Mouse (Mus musculus): ENCODE measurements around the gene Slc36a3. TPM values are rescaled to one million over a fixed set of nuclear protein-coding genes. Genes with fewer than 3 reads are reported as not detected.
A peak's percentile ranks its signal among the peaks of the same experiment; 100 is the strongest.

The Slc36a3 gene
- polyA plus RNA-seq, 1 experiment from 2014 or later: not detected

DNA sequence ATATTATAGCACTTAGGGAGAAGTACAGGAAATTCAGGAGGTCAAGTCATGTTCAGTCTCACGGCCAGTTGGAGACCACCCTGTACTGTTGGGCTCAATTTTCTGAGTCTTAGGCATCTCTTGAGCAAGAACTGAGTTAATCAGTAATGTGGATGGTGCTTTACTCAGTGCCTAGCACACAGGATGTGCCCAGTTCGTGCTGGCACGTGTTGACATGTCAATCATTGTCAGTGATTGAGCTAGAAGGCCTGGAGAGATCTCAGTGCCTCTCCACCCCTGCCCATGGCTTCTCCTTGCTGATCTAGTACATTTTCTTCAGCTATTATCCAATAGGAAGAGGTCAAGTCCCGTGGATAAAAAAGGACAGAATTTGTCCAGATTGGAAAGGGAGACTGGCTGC is 46.1 kb downstream of the Slc36a3 start:
- DNase-seq (ENCODE audit: low spot score, missing footprints) (no peak), ATAC-seq (ENCODE audit: low FRiP score) (no peak)
- H3K27ac ChIP-seq (ENCODE audit: low read depth, low read length): no peak overlapping the region
- WGBS: 87% methylated on average over 4 of the region's 4 CpGs
- no peaks in the 10 kb centered on the region for H3K27me3 ChIP-seq (ENCODE audit: control insufficient read depth, insufficient read depth, low read length)
- no peak overlapping the region for H3K4me2 ChIP-seq
- H3K36me3 ChIP-seq (ENCODE audit: control insufficient read depth, insufficient read depth, low read length): no peaks in the 10 kb centered on the region
- 0 out of 2 replicates have a peak, but pooled peaks cover 3% of the 10 kb centered on the region for H3K4me1 ChIP-seq (ENCODE audit: control insufficient read depth, insufficient read depth, low read length)
- H3K9ac ChIP-seq (ENCODE audit: low read length): no peak overlapping the region
- H3K9me3 ChIP-seq (ENCODE audit: control insufficient read depth, low read length): no peaks in the 10 kb centered on the region
- H3K4me3 ChIP-seq (ENCODE audit: low read depth, low read length): no peak overlapping the region

- H3K4me1 ChIP-seq (ENCODE audit: control insufficient read depth, insufficient read depth, low read length): peaks cover 11% of the 10 kb centered on the region
- H3K4me2 ChIP-seq: no peak overlapping the region
- no peak overlapping the region for H3K4me3 ChIP-seq (ENCODE audit: low read depth, low read length)
- ATAC-seq (ENCODE audit: low FRiP score): no peak
- H3K27me3 ChIP-seq (ENCODE audit: control insufficient read depth, insufficient read depth, low read length): no peaks in the 10 kb centered on the region
- WGBS: 69% methylated on average over 3 of the region's 3 CpGs
- DNase-seq (ENCODE audit: low spot score, missing footprints): no peak
- no peak overlapping the region for H3K27ac ChIP-seq (ENCODE audit: low read depth, low read length)
- no peak overlapping the region for H3K9ac ChIP-seq (ENCODE audit: low read length)
- H3K36me3 ChIP-seq (ENCODE audit: control insufficient read depth, insufficient read depth, low read length): no peaks in the 10 kb centered on the region
- no peaks in the 10 kb centered on the region for H3K9me3 ChIP-seq (ENCODE audit: control insufficient read depth, low read length)
Measured at GRCm38 (mm10) chr11:55103229-55103628, 48.3 kb downstream of the Slc36a3 start.

DNA sequence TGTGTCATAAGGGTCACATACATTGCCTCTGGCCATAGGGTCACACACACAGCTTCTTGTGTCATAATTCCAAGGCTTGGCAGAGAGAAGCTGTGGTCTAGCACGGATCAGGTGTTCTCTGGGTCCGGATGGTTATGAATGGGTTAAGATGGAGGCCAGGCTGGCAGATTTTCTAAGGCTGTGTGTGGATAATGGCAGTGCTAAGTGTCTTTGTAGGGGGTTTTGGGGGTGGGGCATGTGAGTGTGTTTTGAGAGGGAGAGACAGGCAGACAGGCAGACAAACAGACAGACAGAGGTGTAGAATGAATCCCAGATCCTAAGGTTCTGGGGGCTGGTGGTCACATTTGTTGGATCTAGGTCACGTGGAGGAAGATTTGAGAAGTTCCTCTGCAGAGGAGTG is 49.5 kb downstream of the Slc36a3 start:
- Histone ChIP-seq H3K27me3 (ENCODE audit: control insufficient read depth, insufficient read depth, low read length) (no peaks in the 10 kb centered on the region), H3K4me1 (ENCODE audit: control insufficient read depth, insufficient read depth, low read length) (peaks cover 11% of the 10 kb centered on the region), H3K9ac (ENCODE audit: low read length) (no peak overlapping the region), H3K4me3 (ENCODE audit: low read depth, low read length) (no peak overlapping the region), H3K36me3 (ENCODE audit: control insufficient read depth, insufficient read depth, low read length) (no peaks in the 10 kb centered on the region), H3K4me2 (no peak overlapping the region), H3K9me3 (ENCODE audit: control insufficient read depth, low read length) (no peaks in the 10 kb centered on the region), H3K27ac (ENCODE audit: low read depth, low read length) (no peak overlapping the region)
- 90% methylated on average over 3 of the region's 3 CpGs for WGBS
- no peak for DNase-seq (ENCODE audit: low spot score, missing footprints)
- no peak for ATAC-seq (ENCODE audit: low FRiP score)

- Histone ChIP-seq H3K9ac (ENCODE audit: low read length) (no peak overlapping the region), H3K4me1 (ENCODE audit: control insufficient read depth, insufficient read depth, low read length) (peaks cover 11% of the 10 kb centered on the region), H3K4me3 (ENCODE audit: low read depth, low read length) (no peak overlapping the region), H3K27me3 (ENCODE audit: control insufficient read depth, insufficient read depth, low read length) (no peaks in the 10 kb centered on the region), H3K36me3 (ENCODE audit: control insufficient read depth, insufficient read depth, low read length) (no peaks in the 10 kb centered on the region), H3K9me3 (ENCODE audit: control insufficient read depth, low read length) (no peaks in the 10 kb centered on the region), H3K4me2 (no peak overlapping the region), H3K27ac (ENCODE audit: low read depth, low read length) (no peak overlapping the region)
- ATAC-seq (ENCODE audit: low FRiP score): no peak
- DNase-seq (ENCODE audit: low spot score, missing footprints): no peak
- 55% methylated on average over 4 of the region's 4 CpGs for WGBS
Measured at GRCm38 (mm10) chr11:55099868-55100267, 51.6 kb downstream of the Slc36a3 start.

DNA sequence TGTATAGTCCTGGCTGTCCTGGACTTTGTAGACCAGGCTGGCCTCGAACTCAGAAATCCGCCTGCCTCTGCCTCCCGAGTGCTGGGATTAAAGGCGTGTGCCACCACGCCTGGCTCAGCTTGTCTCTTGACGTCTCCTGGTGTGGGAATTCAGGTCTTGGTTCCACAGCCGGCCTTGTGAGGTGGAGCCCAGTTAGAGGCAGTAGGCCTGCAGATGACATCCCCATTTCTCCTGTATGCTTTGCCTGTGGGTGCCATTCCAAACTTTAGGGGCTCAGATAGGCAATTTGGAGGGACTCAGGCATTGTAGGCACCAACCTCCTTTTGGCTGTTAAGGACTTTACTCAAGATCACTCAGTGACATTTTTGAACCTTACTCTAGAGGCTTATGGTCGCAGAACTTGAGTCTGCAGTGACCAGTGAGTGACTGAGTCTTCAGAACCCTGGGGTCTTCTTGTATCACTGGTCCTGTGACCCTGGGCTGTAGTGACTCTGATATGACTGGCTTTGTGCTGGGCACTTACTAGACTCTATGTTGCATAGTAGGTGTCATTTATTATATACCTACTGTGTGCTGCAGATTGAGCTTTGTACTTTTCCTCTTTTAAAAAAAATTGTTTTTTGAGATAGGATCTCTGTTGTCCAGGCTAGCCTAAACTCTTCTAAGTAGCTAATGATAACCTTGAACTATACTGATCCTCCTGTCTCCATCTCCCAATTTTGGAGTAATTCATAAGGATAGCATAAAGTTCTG is 52.3 kb downstream of the Slc36a3 start:
- Histone ChIP-seq H3K36me3 (ENCODE audit: control insufficient read depth, insufficient read depth, low read length) (no peaks in the 10 kb centered on the region), H3K4me3 (ENCODE audit: low read depth, low read length) (no peak overlapping the region), H3K9me3 (ENCODE audit: control insufficient read depth, low read length) (no peaks in the 10 kb centered on the region), H3K27ac (ENCODE audit: low read depth, low read length) (no peak overlapping the region), H3K4me1 (ENCODE audit: control insufficient read depth, insufficient read depth, low read length) (peaks cover 11% of the 10 kb centered on the region), H3K9ac (ENCODE audit: low read length) (no peak overlapping the region), H3K27me3 (ENCODE audit: control insufficient read depth, insufficient read depth, low read length) (no peaks in the 10 kb centered on the region), H3K4me2 (no peak overlapping the region)
- ATAC-seq (ENCODE audit: low FRiP score): no peak
- 86% methylated on average over 8 of the region's 8 CpGs for WGBS
- DNase-seq (ENCODE audit: low spot score, missing footprints): no peak

DNA sequence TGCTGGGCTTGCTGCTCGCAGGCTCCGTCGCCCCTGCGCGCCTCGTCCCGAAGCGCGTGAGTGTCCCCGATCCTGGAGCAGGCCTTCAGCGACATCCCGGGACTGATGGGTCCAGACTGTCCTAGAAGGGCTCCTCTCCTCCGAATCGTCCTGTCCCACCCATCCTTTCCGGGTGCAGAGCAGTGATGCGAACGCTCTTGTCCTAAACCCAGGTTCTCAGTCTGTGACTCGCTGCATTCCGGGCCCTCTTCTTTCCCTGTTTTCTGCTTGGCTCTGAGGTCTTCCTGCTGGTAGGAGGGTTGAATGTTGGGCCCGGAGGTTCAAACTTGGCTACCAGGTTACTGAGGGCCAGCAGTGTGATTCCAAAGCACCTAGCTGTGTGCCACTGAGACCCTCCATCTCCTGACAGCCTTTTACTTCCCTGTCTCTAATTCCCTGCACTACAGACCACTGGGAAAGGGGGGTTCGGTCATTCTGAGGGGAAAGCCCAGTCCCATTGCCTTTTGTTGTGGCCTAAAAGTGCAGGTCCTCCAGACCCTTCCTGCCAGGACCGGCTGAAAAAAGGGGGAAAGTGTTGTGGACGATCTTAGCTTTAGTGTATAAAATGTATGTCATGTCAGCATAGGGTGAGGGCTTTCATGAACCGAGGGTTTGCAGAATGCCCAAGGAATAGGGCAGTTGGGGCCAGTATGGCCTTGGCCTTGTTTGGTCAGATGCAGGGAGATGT is 53.2 kb downstream of the Slc36a3 start:
- no peaks in the 10 kb centered on the region for H3K9me3 ChIP-seq (ENCODE audit: control insufficient read depth, low read length)
- H3K36me3 ChIP-seq (ENCODE audit: control insufficient read depth, insufficient read depth, low read length): no peaks in the 10 kb centered on the region
- no peak for ATAC-seq (ENCODE audit: low FRiP score)
- H3K27me3 ChIP-seq (ENCODE audit: control insufficient read depth, insufficient read depth, low read length): no peaks in the 10 kb centered on the region
- peak overlapping the region; percentile 50 for H3K4me3 ChIP-seq (ENCODE audit: low read depth, low read length)
- peaks cover 11% of the 10 kb centered on the region for H3K4me1 ChIP-seq (ENCODE audit: control insufficient read depth, insufficient read depth, low read length)
- DNase-seq (ENCODE audit: low spot score, missing footprints): no peak
- peak overlapping the region; percentile 68 for H3K9ac ChIP-seq (ENCODE audit: low read length)
- WGBS: 14% methylated on average over 24 of the region's 24 CpGs
- H3K4me2 ChIP-seq: peak overlapping the region; percentile 68
- no peak overlapping the region for H3K27ac ChIP-seq (ENCODE audit: low read depth, low read length)

GRCm38 (mm10) chr11:55097463-55098188 is 53.9 kb downstream of the Slc36a3 start, which contains the start of gene Gm2a:
Gene Gm2a, plus strand, starts transcription at chr11:55098115.
- peak within 1 kb of the TSS; percentile 68 for H3K4me2 ChIP-seq
- 2% methylated on average over 42 of the region's 45 CpGs for WGBS
- peak within 1 kb of the TSS; percentile 50 for H3K4me3 ChIP-seq (ENCODE audit: low read depth, low read length)
- ATAC-seq (ENCODE audit: low FRiP score) (peak; percentile 97), DNase-seq (ENCODE audit: low spot score, missing footprints) (peak; percentile 100)
- peaks cover 8% of the 10 kb centered on the region for H3K4me1 ChIP-seq (ENCODE audit: control insufficient read depth, insufficient read depth, low read length)
- H3K27ac ChIP-seq (ENCODE audit: low read depth, low read length): no peak within 1 kb of the TSS
- no peaks in the 10 kb centered on the region for H3K9me3 ChIP-seq (ENCODE audit: control insufficient read depth, low read length)
- H3K27me3 ChIP-seq (ENCODE audit: control insufficient read depth, insufficient read depth, low read length): no peaks in the 10 kb centered on the region
- no peaks in the 10 kb centered on the region for H3K36me3 ChIP-seq (ENCODE audit: control insufficient read depth, insufficient read depth, low read length)
- H3K9ac ChIP-seq (ENCODE audit: low read length): peak within 1 kb of the TSS; percentile 68

- H3K4me1 ChIP-seq (ENCODE audit: control insufficient read depth, insufficient read depth, low read length): peaks cover 8% of the 10 kb centered on the region
- WGBS: 42% methylated on average over 11 of the region's 11 CpGs
- H3K27ac ChIP-seq (ENCODE audit: low read depth, low read length): no peak overlapping the region
- ATAC-seq (ENCODE audit: low FRiP score) (no peak), DNase-seq (ENCODE audit: low spot score, missing footprints) (no peak)
- H3K36me3 ChIP-seq (ENCODE audit: control insufficient read depth, insufficient read depth, low read length): no peaks in the 10 kb centered on the region
- H3K4me2 ChIP-seq: peak overlapping the region; percentile 68
- H3K9ac ChIP-seq (ENCODE audit: low read length): no peak overlapping the region
- H3K4me3 ChIP-seq (ENCODE audit: low read depth, low read length): peak overlapping the region; percentile 50; the same call in 1 of the 2 replicates
- H3K27me3 ChIP-seq (ENCODE audit: control insufficient read depth, insufficient read depth, low read length): no peaks in the 10 kb centered on the region
- no peaks in the 10 kb centered on the region for H3K9me3 ChIP-seq (ENCODE audit: control insufficient read depth, low read length)
Measured at GRCm38 (mm10) chr11:55096731-55097462, 54.6 kb downstream of the Slc36a3 start.
